In the genomic region with DNA sequence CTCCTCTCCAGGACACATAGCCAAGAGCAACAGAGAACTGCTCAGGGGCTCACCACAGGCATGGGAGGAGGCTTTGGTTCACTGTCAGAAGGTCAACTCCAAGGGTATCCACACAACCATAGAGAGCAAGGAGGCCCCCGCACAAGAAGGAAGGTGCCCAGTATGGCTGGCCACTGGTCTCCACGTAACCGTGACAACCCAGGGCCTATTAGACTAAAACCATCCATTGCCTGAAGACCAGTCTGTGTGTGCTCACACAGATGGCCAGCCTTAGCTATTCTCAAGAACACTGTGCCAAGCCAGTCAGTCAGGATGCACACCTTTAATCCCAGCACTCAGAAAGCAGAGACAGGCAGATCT, we compare ENCODE assay signal across 13 mouse cellular contexts.
A peak's percentile ranks its signal among the peaks of the same experiment; 100 is the strongest.
DNase-seq lines count a peak whose midpoint lies in the region; ATAC-seq lines count a peak whose summit lies in the region.
"Had no signal": no experiment of that assay in that cellular context is flagged by ENCODE, and none has a peak within 500 bp of the region (broad histone marks: within the 10 kb centered on the region; RNA-seq: fewer than 3 reads in every experiment).

No protein-coding gene starts in this region.

- ATAC-seq in forebrain, embryonic 13.5 days: no peak
- ATAC-seq in forebrain, embryonic 16.5 days: no peak
- ATAC-seq in kidney, embryonic 16.5 days (ENCODE audit: low FRiP score, low TSS enrichment): peak; percentile 69; the same call in 1 of the 2 replicates
- peak; percentile 17; the same call in 1 of the 2 replicates for ATAC-seq in embryonic facial prominence, embryonic 14.5 days (ENCODE audit: low read depth)
- 0 out of 2 replicates have a peak, but pooled peaks have one; percentile 6 for ATAC-seq in midbrain, embryonic 15.5 days (replicated peaks)
- no peak for ATAC-seq in granulocyte monocyte progenitor cell, adult 5-6 weeks (replicated peaks; ENCODE audit: poor library complexity, severe bottlenecking)

- 82% methylated on average over 3 of the region's 3 CpGs for whole genome bisulfite sequencing in forebrain, embryonic 13.5 days
- 89% methylated on average over 3 of the region's 3 CpGs for WGBS in forebrain, embryonic 16.5 days
- 77% methylated on average over 3 of the region's 3 CpGs for WGBS in kidney, embryonic 16.5 days
- 89% methylated on average over 3 of the region's 3 CpGs for WGBS in embryonic facial prominence, embryonic 14.5 days
- WGBS in midbrain, embryonic 15.5 days: 82% methylated on average over 3 of the region's 3 CpGs

- peaks cover 30% of the 10 kb centered on the region for H3K4me1 ChIP-seq in forebrain, embryonic 13.5 days
- peaks cover 15% of the 10 kb centered on the region for H3K4me1 ChIP-seq in forebrain, embryonic 16.5 days (replicated peaks; ENCODE audit: control insufficient read depth, insufficient read depth, low read length)
- peaks cover 26% of the 10 kb centered on the region for H3K4me1 ChIP-seq in kidney, embryonic 16.5 days (ENCODE audit: insufficient read depth, low read length)
- H3K4me1 ChIP-seq in embryonic facial prominence, embryonic 14.5 days (ENCODE audit: control insufficient read depth, insufficient read depth, low read length): peaks cover 25% of the 10 kb centered on the region
- H3K4me1 ChIP-seq in midbrain, embryonic 15.5 days: peaks cover 10% of the 10 kb centered on the region

- peak overlapping the region; percentile 19; the same call in 1 of the 2 replicates for H3K27ac ChIP-seq in forebrain, embryonic 13.5 days
- no peak overlapping the region for H3K27ac ChIP-seq in forebrain, embryonic 16.5 days (ENCODE audit: low read length)
- no peak overlapping the region for H3K27ac ChIP-seq in kidney, embryonic 16.5 days (ENCODE audit: low read length)
- H3K27ac ChIP-seq in embryonic facial prominence, embryonic 14.5 days (replicated peaks; ENCODE audit: low read depth, low read length): peak overlapping the region; percentile 33; the same call in 1 of the 2 replicates
- no peak overlapping the region for H3K27ac ChIP-seq in midbrain, embryonic 15.5 days
- H3K27ac ChIP-seq: liver, embryonic 14.5 days had no signal

- H3K9me3 ChIP-seq in forebrain, embryonic 13.5 days (replicated peaks): 0 out of 2 replicates have a peak, but pooled peaks cover 4% of the 10 kb centered on the region
- 0 out of 2 replicates have a peak, but pooled peaks cover 2% of the 10 kb centered on the region for H3K9me3 ChIP-seq in forebrain, embryonic 16.5 days (ENCODE audit: control insufficient read depth, low read length)
- H3K9me3 ChIP-seq in kidney, embryonic 16.5 days (ENCODE audit: low read length): 0 out of 2 replicates have a peak, but pooled peaks cover 3% of the 10 kb centered on the region
- peaks cover 4% of the 10 kb centered on the region for H3K9me3 ChIP-seq in embryonic facial prominence, embryonic 14.5 days (ENCODE audit: control insufficient read depth, low read length)
- H3K9me3 ChIP-seq in midbrain, embryonic 15.5 days: no peaks in the 10 kb centered on the region
- H3K9me3 ChIP-seq: embryonic facial prominence, embryonic 15.5 days had no signal

- H3K4me3 ChIP-seq in forebrain, embryonic 13.5 days: no peak overlapping the region
- H3K4me3 ChIP-seq in forebrain, embryonic 16.5 days (replicated peaks; ENCODE audit: low read length): no peak overlapping the region
- no peak overlapping the region for H3K4me3 ChIP-seq in kidney, embryonic 16.5 days (ENCODE audit: low read length)
- H3K4me3 ChIP-seq in embryonic facial prominence, embryonic 14.5 days (ENCODE audit: low read depth, low read length): no peak overlapping the region
- no peak overlapping the region for H3K4me3 ChIP-seq in midbrain, embryonic 15.5 days
- H3K4me3 ChIP-seq: embryonic facial prominence, embryonic 15.5 days had no signal

- H3K9ac ChIP-seq in forebrain, embryonic 13.5 days: no peak overlapping the region
- no peak overlapping the region for H3K9ac ChIP-seq in forebrain, embryonic 16.5 days (replicated peaks; ENCODE audit: low read depth, low read length)
- no peak overlapping the region for H3K9ac ChIP-seq in kidney, embryonic 16.5 days (replicated peaks; ENCODE audit: low read length)
- no peak overlapping the region for H3K9ac ChIP-seq in embryonic facial prominence, embryonic 14.5 days (ENCODE audit: low read depth, low read length)
- H3K9ac ChIP-seq in midbrain, embryonic 15.5 days: no peak overlapping the region
- H3K9ac ChIP-seq: embryonic facial prominence, embryonic 15.5 days; liver, embryonic 14.5 days had no signal

- H3K27me3 ChIP-seq in forebrain, embryonic 13.5 days: no peaks in the 10 kb centered on the region
- no peaks in the 10 kb centered on the region for H3K27me3 ChIP-seq in forebrain, embryonic 16.5 days (replicated peaks; ENCODE audit: control insufficient read depth, insufficient read depth, low read length)
- H3K27me3 ChIP-seq in kidney, embryonic 16.5 days (ENCODE audit: insufficient read depth, low read length): no peaks in the 10 kb centered on the region
- H3K27me3 ChIP-seq in embryonic facial prominence, embryonic 14.5 days (replicated peaks; ENCODE audit: control insufficient read depth, insufficient read depth, low read length): no peaks in the 10 kb centered on the region
- H3K27me3 ChIP-seq in midbrain, embryonic 15.5 days (replicated peaks): no peaks in the 10 kb centered on the region
- H3K27me3 ChIP-seq: embryonic facial prominence, embryonic 15.5 days had no signal

- DNase-seq in kidney, adult 11 months: no peak
- DNase-seq in embryonic facial prominence, embryonic 14.5 days (ENCODE audit: low spot score): no peak
- no peak for DNase-seq in adrenal gland, adult 8-10 months
- DNase-seq: adrenal gland, adult 2 months; kidney, adult 9 months; thymus, postnatal 25 days had no signal

- no peak overlapping the region for H3K4me2 ChIP-seq in forebrain, embryonic 13.5 days
- H3K4me2 ChIP-seq in forebrain, embryonic 16.5 days (ENCODE audit: low read length): no peak overlapping the region
- no peak overlapping the region for H3K4me2 ChIP-seq in kidney, embryonic 16.5 days (replicated peaks; ENCODE audit: low read depth, low read length)
- peak overlapping the region; percentile 1; the same call in 1 of the 2 replicates for H3K4me2 ChIP-seq in embryonic facial prominence, embryonic 14.5 days (ENCODE audit: low read depth, low read length)
- H3K4me2 ChIP-seq in midbrain, embryonic 15.5 days: no peak overlapping the region
- H3K4me2 ChIP-seq: embryonic facial prominence, embryonic 15.5 days had no signal

- H3K36me3 ChIP-seq in forebrain, embryonic 13.5 days (ENCODE audit: poor library complexity, severe bottlenecking): peaks cover 6% of the 10 kb centered on the region; the same call in 1 of the 2 replicates
- H3K36me3 ChIP-seq in forebrain, embryonic 16.5 days (ENCODE audit: control insufficient read depth, insufficient read depth): no peaks in the 10 kb centered on the region
- H3K36me3 ChIP-seq in kidney, embryonic 16.5 days (ENCODE audit: insufficient read depth, low read length): no peaks in the 10 kb centered on the region
- H3K36me3 ChIP-seq in embryonic facial prominence, embryonic 14.5 days (ENCODE audit: control insufficient read depth, insufficient read depth, low read length): no peaks in the 10 kb centered on the region
- no peaks in the 10 kb centered on the region for H3K36me3 ChIP-seq in midbrain, embryonic 15.5 days (replicated peaks)
- H3K36me3 ChIP-seq: embryonic facial prominence, embryonic 15.5 days had no signal

Comparison
In these comparisons a context has a peak if more than half of its experiments do, and no peak if none do; other contexts are left out.
1. H3K27ac ChIP-seq: peak in forebrain, embryonic 13.5 days (single experiment) and embryonic facial prominence, embryonic 14.5 days (single experiment); none in forebrain, embryonic 16.5 days (single experiment), kidney, embryonic 16.5 days (single experiment) and midbrain, embryonic 15.5 days (single experiment).
2. ATAC-seq: peak in kidney, embryonic 16.5 days (single experiment), embryonic facial prominence, embryonic 14.5 days (single experiment) and midbrain, embryonic 15.5 days (single experiment); none in forebrain, embryonic 13.5 days (single experiment), forebrain, embryonic 16.5 days (single experiment) and granulocyte monocyte progenitor cell, adult 5-6 weeks (single experiment).